Mouse (Mus musculus): ENCODE data around the gene Calhm6.

- TF ChIP-seq MYOG (IDR thresholded peaks at IDR 0.05; ENCODE audit: control insufficient read depth, extremely low read depth, insufficient read length) (no peak), CTCF (IDR thresholded peaks at IDR 0.05; ENCODE audit: control insufficient read depth, insufficient read depth, insufficient read length) (no peak), FOSL1 (IDR thresholded peaks at IDR 0.05; ENCODE audit: insufficient read depth, low read length, poor library complexity, severe bottlenecking) (no peak)
These were observed 12.0 kb upstream of the Calhm6 start for GRCm38 (mm10) chr10:34139768-34140167.
